Mouse (Mus musculus) lung, postnatal 25 days (tissue): ENCODE measurements around the gene Creb3l2.
A peak's percentile ranks its signal among the peaks of the same experiment; 100 is the strongest.

Source experiments
- DNase-seq: peaks from one replicate; pipeline ENCODE4 v3.0.0; 2022; ENCODE audit warnings: low spot score

The Creb3l2 gene

GRCm38 (mm10) chr6:37441251-37442011, 515 bp downstream of the Creb3l2 start:
- no peak for DNase-seq

GRCm38 (mm10) chr6:37440491-37441250, 1.3 kb downstream of the Creb3l2 start:
- peak; percentile 39 for DNase-seq

GRCm38 (mm10) chr6:37439676-37440490, 2.1 kb downstream of the Creb3l2 start:
- DNase-seq: no peak

GRCm38 (mm10) chr6:37438510-37438909, 3.4 kb downstream of the Creb3l2 start:
- DNase-seq: no peak

- DNase-seq: no peak
Observed at GRCm38 (mm10) chr6:37437086-37437485, 4.9 kb downstream of the Creb3l2 start.

- DNase-seq: no peak
Observed at GRCm38 (mm10) chr6:37435391-37435790, 6.6 kb downstream of the Creb3l2 start.

- DNase-seq: no peak
Observed at GRCm38 (mm10) chr6:37429849-37430470, 12.0 kb downstream of the Creb3l2 start.

- no peak for DNase-seq
Observed at GRCm38 (mm10) chr6:37428947-37429346, 13.0 kb downstream of the Creb3l2 start.

- no peak for DNase-seq
Observed at GRCm38 (mm10) chr6:37428044-37428443, 13.9 kb downstream of the Creb3l2 start.

- DNase-seq: no peak
Observed at GRCm38 (mm10) chr6:37426615-37427014, 15.3 kb downstream of the Creb3l2 start.

GRCm38 (mm10) chr6:37425833-37426232, 16.1 kb downstream of the Creb3l2 start:
- no peak for DNase-seq

GRCm38 (mm10) chr6:37425075-37425474, 16.9 kb downstream of the Creb3l2 start:
- DNase-seq: no peak

- no peak for DNase-seq
Observed at GRCm38 (mm10) chr6:37424374-37424773, 17.6 kb downstream of the Creb3l2 start.

- peak; percentile 84 for DNase-seq
Observed at GRCm38 (mm10) chr6:37423386-37423785, 18.6 kb downstream of the Creb3l2 start.

GRCm38 (mm10) chr6:37421124-37421523, 20.8 kb downstream of the Creb3l2 start:
- no peak for DNase-seq

- no peak for DNase-seq
Observed at GRCm38 (mm10) chr6:37419445-37419941, 22.5 kb downstream of the Creb3l2 start.

GRCm38 (mm10) chr6:37418931-37419330, 23.0 kb downstream of the Creb3l2 start:
- DNase-seq: no peak

GRCm38 (mm10) chr6:37416743-37417142, 25.2 kb downstream of the Creb3l2 start:
- no peak for DNase-seq

GRCm38 (mm10) chr6:37415505-37415904, 26.4 kb downstream of the Creb3l2 start:
- DNase-seq: no peak

- DNase-seq: peak; percentile 75
Observed at GRCm38 (mm10) chr6:37415034-37415433, 26.9 kb downstream of the Creb3l2 start.

- DNase-seq: no peak
Observed at GRCm38 (mm10) chr6:37414576-37414975, 27.4 kb downstream of the Creb3l2 start.

- no peak for DNase-seq
Observed at GRCm38 (mm10) chr6:37411696-37412095, 30.2 kb downstream of the Creb3l2 start.
